Mouse (Mus musculus) cerebellum, adult 9-10 months (tissue): ENCODE data around the gene Nup210.
"Not testable (repeated sequence)": the region's sequence is repeated elsewhere in the genome, so short reads cannot be mapped to it uniquely, and the experiment has no call there.

Experiments used
- DNase-seq: peaks from one replicate; pipeline ENCODE4 v3.0.0; 2022

The Nup210 gene

DNA sequence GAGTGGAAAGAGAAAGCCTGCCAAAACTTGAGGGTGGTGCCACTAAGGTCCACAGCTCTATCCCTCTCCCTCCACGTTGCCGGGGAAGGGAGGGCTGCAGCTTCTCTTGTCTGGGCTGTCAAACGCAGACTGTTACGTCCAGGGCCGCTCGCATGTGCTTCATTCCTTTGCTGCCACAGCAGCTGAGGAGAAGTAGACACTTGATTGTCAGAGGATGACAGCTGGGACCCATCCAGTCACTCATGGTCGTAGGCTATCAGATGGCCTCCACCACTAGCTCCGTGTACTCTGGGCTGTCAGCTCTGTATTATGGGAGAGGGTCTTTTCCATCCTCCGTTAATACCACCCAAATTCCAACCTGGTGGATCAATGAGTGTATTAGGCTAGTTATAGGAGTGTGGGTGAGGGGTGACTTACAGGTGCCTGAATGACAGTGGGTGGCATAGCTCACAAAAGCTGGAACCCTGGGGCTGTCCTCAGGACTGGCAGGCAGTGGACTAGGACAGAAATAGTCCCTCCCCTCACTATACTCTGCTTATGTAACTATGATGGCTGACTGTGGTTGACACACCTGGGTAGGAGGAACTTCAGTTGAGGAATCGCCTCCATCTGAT lies 20.8 kb upstream of the Nup210 start:
- DNase-seq: no peak

DNA sequence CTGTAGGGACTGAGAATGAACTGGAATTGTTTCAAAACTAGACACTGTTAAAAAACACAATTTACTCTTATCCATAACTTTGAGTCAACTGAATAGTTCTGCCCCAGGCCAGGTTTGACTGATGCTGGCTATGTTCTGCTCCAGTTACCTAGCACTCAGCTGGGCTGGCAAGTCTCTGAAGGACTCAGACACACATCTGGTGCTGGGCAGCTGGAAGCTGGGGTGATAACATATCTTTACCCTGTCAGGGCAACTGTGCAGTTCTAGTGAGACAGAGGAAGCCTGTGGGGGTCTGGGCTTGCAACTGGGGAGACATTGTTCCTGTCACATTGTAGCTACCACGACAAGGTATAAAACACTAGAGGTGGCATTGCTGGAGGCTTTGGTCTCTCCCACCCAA lies 14.2 kb upstream of the Nup210 start:
- no peak for DNase-seq

DNA sequence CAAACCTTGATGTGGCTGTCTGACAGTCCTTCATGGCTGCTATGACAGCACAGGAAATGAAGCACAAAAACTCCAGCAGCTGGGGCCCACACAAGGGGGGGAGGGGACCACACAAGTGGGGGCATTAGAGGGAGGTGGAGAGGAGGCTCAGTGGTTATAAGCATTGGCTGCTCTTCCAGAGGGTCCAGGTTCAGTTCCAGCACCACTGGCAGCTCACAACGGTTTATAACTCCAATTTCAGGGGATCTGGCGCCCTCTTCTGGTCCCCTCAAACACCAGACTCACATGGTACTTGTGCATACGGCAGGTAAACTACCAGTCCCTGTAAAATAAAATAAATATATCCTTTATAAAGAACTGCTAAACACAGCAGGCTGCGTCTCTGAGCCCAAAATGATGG lies 12.4 kb upstream of the Nup210 start:
- no peak for DNase-seq

DNA sequence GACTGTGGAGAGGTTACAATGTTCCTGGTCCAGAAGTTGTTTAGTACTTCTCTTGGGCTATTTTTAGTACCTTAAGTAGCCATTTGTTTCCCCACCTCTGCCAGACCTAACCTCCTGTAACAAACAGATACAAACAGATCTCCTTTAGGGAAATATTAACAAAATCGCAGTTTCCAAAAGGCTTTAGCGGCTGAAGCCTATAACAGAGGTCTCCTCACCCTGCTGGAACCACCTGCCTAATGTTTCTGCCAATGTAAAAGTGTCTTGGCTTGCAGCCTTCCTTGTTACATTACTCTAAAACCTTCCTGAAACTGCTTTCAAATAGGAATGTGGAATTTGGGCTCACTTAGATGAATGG lies 8.6 kb upstream of the Nup210 start:
- DNase-seq: no peak

DNA sequence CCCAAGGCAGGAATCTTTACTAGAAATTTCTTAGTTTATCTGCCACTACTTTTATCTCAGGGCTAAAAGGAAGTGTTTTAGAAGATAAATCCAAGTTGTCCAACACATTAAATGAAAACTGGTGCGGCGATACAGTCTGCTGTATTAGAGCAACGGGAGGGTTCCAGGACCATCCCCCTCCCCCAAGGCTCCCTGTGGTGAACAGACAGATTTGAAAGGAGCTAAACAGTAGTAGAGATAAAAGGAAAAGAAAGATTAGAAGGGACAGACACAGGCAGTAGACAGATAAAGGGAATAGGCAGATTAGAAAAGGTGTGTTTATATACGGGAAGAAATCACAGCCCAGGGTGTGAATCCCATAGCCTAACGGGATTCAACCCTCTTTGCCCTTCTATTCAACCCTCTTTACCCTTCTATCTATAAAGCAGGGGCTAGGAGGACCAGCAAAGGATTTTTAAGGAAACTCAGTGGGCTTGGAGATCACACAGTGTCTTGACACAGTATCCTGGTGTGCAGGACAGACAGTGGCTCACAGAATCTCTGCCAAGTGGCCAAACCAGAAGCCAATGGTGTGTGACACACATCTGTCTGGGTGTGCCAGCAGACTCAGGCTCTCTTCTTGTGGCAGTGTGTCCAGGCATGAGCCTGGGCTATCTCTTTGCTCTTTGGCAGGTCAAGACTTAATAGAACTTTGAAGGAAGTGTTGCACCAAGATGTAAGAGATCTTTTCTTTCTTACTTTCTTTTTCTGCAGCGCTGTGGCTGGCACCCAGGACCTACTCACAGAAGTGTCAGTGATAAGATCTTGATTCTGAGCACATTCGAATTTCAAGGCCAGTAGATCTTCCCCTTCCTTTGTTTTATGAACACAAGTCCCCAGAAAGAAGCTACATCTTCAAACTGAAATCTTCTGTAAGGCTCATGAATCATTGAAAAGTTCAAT lies 7.9 kb upstream of the Nup210 start:
- DNase-seq: no peak

DNA sequence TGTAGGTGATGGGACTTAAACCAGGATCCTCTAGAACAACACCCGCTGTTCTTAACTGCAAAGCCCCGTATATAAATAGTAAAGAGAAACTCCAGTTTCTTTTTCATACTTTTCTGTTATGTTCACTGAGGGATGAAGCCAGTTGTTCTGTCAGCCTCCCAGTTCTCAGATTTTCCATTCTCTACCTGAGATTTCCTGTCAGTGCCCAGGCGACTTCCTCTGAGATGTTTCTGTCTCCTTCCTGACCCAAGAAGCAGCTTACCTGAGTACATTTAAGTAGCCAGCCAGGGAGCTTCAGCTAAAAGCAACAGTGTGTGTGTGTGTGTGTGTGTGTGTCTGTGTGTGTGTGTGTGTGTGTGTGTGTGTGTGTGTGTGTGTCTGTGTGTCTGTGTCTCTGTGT lies 6.8 kb upstream of the Nup210 start:
- DNase-seq: no peak

DNA sequence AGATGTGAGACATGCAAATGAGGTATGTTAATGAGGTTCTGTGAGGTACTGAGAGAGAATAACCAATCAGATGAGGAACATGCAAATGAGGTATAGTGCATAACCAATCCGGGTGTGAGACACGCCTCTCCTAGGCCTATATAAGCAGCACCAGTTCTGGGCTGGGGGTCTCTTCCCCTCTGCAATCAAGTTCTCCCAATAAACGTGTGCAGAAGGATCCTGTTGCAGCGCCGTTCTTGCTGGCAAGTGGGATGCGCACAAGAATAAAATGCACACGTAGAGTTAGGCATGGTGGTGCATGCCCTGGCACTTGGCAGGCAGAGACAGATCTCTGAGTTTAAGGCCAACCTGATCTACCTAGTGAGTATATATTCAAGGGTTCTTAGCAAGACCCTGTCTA lies 4.5 kb upstream of the Nup210 start:
- DNase-seq: not testable (repeated sequence)

DNA sequence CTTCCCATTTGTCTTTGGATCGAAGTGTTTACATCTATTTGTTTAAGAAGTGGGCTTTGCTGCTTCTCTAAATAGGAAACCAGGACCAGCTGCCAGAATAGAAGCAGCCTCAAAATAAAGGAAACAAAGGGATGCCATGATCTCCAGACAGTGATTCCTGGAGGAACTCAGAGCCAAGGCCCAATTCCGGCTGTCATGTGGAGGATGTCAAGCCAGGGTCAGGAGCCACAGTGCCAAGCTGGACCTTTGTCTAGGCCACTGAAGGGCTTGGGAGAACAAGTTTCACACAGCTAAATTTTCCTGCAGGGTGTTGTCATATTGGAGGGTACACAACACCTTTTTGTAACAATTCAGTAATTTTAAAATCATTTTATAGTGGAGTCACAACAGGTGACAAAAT lies 3.6 kb upstream of the Nup210 start:
- DNase-seq: no peak

DNA sequence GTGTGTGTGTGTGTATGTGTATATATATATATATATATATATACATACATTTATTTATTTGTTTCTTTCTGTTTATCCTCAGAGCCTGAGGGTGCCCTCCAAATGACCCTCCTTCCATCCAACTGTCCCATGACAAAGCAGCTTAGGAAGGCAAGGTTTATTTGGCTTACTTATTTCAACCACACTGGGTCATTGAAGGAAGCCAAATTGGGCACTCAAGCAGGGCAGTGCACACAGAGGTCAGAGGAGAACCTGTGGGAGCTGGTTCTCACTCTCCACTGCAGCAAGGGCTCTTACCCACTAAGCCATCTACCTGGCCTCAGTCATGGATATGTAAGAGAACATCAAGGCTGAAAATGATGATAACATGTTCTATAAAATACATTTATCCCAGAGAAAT lies 1.9 kb upstream of the Nup210 start:
- no peak for DNase-seq

DNA sequence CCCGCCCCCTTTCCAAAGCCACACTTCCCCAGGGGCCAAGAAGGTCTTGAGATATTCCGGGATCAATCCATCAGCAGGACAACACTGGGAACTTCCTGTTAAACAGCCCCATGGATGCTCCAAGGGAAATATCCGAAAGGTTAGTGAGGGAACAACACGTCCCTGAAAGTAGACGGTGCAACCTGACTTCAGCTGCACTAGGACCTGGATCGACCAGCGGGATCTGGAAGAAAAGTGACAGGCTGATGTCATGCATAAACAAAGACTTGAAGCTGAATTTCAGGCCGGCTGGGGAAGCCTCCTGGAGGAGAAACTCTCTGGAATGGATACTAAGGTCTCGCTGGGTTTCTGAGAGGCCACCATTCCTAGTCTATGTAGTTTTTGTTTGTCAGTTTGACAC lies 520 bp upstream of the Nup210 start:
- DNase-seq: no peak

DNA sequence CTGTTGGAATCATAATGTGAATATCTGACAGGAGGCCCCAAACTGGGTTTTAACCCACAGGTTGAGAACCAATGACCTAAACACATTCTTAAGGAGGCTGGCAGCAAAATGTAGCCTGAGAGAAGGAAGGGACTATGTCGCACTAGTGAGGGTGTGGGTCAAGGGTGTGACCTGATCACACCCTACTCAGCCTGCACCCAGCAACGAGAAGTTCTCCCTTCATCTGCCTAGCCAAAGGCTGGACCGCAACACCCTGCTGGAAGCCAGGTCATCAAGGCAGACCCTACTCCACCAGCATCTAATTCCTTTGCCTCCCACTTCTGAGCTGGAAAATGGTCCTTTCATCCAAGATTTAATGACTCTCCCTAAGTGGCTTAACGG lies 776 bp downstream of the Nup210 start:
- no peak for DNase-seq

DNA sequence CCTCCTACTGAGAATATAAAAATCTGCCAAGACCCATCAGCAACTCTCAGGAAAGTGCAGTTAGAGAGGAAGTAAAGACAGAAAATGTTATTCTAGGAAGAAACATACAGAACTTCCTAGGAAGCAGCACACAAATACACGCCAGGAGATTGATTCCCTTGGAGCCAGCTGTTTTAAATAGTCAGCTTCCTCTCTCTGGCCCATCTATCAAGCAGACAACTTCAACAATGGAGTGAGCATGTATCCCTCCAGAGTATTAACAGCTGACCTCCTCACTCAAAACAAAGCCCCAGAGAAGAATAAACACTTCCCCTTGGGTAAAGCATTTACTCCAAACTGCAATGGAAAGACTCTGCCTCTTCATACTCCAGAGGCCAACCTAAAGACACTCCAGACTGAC lies 1.5 kb downstream of the Nup210 start:
- DNase-seq: no peak

DNA sequence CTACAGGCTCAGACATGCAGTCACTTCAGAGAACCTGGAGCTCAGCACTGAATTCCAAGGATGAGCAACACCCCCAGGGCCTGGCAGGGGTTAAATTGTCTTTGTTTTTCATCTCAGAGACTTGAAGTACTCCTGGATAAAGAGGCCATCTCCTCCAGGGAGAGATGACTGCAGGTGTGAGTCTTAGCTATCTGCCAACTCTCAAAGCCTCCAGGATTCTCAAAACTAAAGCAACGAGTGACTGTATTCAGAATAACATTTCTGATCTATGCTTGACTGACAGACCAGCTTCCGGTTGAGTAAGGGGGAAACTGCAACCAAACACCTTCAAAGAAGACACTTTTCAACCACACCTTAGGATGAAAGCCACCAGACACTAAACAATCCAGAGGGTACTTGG lies 1.9 kb downstream of the Nup210 start:
- DNase-seq: no peak

DNA sequence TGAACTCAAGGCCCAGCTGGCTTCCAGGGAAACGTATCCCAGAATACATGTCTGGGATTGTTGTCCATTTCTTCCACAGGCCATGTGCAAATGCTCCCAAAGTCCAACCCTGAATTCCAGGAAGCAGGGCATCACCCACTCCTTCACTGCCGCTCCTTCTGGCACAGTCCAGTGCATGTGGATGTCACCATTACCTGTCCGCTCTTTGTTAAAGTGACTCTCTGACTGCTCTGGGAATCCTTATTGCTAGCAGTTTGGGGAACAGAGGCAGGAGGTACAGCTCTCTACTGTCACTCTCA lies 4.7 kb downstream of the Nup210 start:
- no peak for DNase-seq

DNA sequence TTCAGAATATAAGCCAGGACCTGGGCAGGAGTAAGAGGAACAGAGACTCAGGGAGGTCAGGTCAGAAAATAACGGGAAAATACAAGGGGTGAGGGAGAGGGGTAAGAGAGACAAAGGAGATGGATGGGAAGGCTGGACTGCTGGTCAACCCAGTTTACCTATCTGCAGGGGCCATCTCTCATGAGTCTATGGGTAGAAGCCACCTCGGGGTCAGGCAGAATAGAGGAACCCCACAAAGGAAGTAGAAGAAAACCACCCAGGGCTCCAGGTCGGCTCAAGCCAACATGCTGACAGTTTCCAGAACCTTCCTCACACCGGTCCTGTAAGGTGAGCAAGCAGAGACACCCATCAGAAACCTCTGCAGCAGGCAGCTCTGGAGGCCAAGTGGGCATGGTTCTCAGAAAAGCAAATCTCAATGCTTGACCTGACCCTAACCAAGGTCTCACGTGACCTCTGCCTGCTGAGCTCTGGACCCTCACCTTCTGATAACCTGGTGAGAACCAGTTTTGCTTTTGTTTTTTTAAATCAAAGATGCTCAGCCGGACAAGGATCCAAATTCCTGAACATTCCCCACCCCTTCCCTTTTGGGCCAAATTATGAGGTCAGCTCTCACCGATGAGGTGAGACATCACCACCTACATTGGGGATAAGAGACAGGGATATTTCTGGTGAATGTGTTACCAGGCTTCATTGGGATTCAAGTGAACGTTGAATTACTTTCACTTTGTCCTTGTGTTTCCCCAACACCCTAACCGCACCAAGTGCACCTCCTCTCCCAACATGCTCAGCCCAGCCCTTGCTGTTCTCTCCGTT lies 5.3 kb downstream of the Nup210 start:
- no peak for DNase-seq

DNA sequence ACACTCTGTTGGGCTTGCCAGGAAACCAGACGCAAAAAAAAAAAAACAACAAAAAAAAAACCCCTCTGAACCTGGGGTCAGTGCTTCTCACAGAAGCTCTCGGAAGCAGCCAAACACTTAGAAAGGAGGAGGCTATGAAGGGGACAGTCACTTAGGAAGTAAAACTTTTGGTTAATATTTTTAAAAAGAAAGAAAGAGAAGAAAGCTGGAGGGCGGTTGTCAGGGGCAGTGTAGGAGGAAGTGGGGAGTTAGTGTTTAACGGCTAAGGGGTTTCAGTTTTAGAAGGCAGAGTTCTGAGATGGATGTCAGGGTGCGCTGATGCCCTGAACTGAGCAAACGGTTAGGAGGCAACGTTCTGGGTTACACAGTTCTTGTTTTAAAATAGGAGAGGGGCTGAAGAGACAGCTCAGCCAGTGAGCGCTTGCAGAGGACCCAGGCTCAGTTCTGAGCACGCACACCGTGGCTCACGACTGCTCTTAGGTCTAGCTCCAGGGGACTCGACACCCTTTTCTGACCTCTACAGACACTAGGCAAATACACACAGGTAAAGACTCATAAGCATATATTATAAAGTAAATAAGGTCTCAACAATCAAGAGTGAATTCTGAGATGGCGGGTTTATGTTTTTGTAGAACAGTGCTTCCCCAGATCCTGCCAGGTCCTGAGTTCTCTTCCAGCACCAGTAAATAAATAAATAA lies 6.2 kb downstream of the Nup210 start:
- DNase-seq: no peak

DNA sequence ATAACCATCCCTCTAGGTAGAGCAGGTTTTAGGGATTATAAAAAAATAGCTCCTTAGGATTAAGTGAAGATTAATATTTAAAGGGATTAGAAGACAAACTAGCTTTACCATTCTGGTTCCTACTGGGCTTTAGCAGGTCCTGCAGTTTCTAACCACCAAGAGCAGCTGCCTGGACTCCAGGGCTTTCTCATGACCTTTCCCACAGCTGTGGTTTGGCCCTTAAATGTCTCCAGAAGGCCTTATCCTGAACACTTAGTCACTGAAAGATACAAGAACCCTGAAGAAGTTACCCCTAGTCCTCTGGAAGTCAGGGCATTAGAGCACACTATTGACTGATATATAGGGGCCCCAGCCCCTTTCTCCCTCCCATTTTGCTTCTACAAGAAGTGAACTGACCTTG lies 7.1 kb downstream of the Nup210 start:
- no peak for DNase-seq

DNA sequence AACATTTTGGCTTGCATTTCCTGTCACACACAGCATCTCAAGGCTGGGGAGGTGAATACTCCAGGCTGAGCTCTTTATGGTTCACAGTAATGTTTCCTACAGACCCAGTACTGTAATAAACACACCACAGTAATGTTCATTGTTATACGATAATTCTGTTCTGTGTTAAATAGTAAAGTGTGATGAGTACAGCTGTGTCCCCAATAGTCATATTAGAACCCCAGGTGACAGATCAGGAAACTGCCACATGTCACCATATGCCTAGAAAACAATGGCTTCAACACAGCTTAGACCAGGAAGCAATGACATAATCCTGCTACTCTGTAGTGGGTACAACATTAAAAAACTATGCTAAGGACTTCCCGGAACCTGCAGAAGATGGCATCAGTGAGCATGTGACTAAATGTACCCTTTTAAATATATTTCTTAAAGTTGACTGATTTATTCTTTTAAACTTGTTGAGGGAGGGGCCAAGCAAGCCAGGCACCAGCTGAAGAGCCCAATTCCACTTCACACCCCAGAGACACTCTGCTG lies 7.6 kb downstream of the Nup210 start:
- no peak for DNase-seq

DNA sequence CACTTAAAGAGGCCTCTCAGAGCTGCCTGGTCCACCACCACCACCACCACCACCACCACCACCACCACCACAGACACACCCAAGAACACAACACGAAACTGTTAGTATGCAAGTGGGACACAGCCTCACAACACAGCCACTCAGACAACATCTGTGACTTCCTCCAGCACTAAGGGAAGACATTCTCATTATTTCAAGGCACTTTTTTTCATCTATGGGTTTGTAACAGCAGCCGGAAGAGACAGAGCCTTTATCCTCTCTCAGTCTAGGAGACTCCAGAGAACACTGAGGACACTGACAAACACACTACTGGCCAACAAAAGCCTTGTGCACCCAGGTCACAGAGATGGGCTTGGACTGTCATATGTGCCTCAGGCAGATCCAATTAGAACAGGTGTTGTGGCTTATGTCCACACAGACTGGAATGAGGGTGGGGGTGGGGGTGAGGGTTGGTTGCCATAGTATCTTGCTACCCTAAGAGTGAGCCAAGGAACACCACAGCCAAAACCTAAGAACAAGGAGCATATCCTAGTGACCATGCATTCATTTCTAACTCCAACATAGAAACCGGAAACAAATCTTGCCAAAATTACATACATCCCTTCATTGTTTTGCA lies 8.2 kb downstream of the Nup210 start:
- no peak for DNase-seq

DNA sequence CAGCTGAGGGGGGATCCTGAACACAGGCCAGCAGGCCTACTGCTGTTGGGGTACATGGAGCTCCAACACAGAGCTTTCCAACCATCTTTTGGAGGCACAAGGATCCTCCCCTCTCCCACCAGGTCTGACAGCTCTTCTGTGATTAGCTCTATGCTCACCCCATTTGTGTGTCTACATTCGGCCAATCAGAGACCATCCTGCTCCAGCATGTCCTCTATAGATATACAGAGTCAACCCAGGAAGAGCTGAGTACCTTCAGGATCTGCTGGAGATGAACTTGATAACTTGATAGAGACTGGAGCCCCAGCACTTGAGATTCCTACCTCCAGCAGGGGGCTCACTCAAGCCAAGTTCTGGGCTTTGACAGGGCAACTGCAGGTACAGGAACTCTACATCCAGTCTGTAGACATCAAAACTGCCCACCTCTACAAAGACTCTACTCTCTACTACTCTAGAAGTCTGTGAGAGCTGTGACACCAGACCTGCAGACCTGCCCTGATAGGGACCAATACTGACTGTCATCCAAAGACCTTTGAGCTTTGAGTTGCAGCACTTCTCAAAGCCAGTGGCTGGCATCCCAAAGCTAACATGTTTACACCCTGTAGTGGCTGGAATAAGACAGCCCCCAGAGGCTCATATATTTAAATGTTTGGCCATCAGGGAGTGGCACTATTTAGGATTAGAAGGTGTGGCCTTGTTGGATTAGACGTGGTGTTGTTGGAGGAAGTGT lies 11.1 kb downstream of the Nup210 start:
- no peak for DNase-seq

DNA sequence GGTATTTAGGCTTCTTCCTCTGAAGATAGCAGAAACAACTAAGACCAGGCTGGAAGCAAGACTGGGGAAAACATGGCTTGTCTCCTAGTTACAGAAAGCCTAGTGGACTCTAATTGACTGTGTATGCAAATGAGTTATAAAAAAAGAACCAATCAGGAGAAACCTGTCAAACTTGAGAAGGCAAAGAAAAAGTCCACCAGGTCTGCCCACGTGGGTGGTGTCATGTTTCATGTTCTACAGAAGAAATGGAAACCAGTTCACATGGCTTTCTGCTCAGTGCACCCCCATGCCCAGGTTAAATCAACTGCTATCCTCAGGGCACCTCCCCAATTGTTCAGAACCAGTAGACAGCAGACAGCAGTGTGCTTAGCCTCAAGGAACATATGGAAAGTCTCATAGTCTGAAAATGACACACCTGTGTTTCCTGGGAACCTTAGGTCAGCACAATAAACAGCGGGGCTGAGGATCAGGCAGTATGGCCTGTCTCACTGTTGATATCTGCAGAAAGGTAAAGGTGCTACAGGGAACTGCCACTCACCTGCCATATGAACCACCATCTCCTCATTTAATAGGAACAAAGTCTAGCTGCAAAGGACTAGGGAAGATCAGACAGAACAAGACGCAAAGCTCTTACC lies 11.7 kb downstream of the Nup210 start:
- no peak for DNase-seq

DNA sequence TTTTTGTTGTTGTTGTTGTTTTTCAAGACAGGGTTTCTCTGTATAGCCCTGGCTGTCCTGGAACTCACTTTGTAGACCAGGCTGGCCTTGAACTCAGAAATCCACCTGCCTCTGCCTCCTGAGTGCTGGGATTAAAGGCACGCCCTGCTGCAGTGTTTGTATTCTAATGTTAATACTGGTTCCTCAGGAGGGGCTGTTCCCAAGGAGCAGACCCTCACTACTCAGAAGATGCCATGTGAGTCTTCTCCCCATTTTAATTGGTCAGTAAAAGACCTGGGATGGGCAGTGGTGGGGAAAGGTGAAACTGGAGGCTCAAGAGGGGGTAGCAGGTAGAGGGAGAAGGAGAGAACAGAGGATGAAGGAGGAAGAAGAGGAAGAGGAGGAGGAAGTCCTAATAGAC lies 13.2 kb downstream of the Nup210 start:
- DNase-seq: not testable (repeated sequence)
